Mouse (Mus musculus) spleen, adult 2 months (tissue): ENCODE measurements at regions not wholly inside any gene's neighbourhood (a gene's known extent, or its start where the extent isn't known, plus 50 kb on each side); places are given as distances from the start of the nearest gene placed in this dataset.

ENCODE experiments used
- CTCF ChIP-seq: fragments of 200-500 bp; IDR thresholded peaks from 2 replicates; pipeline ENCODE4 v1.5.1; 2011; ENCODE audit warnings: mild to moderate bottlenecking, inconsistent platforms; ENCODE audit not compliant: insufficient read depth, insufficient read length, insufficient replicate concordance; ENCODE audit errors: extremely low read depth
- POLR2A ChIP-seq: fragments of 200-500 bp; IDR thresholded peaks from 2 replicates; pipeline ENCODE4 v1.6.1; 2011; ENCODE audit warnings: low read depth, low read length, inconsistent platforms

- TF ChIP-seq CTCF: no peak
- no peak for TF ChIP-seq POLR2A
These were observed 74.6 kb downstream of the Skor1 start for GRCm38 (mm10) chr9:63074023-63074750.
